Mouse (Mus musculus) cerebellum, postnatal 25 days (tissue): ENCODE data around the gene Popdc2.
A peak's percentile ranks its signal among the peaks of the same experiment; 100 is the strongest.
"Not testable (repeated sequence)": the region's sequence is repeated elsewhere in the genome, so short reads cannot be mapped to it uniquely, and the experiment has no call there.

Source experiments
- DNase-seq, 2 experiments: peaks; one replicate each; pipeline ENCODE4 v3.0.0; 2021; ENCODE audit warnings: mixed read lengths in 2 of 2

The Popdc2 gene

GRCm38 (mm10) chr16:38361933-38362332 lies at the start of gene Popdc2:
Gene Popdc2, plus strand, starts transcription at chr16:38362209.
- DNase-seq = no peak

- DNase-seq = no peak
These were observed 43.5 kb upstream of the Popdc2 start for GRCm38 (mm10) chr16:38318492-38318891.

GRCm38 (mm10) chr16:38319087-38319486 lies 42.9 kb upstream of the Popdc2 start:
- no peak for DNase-seq

GRCm38 (mm10) chr16:38321452-38321935 lies 40.5 kb upstream of the Popdc2 start:
- peak; percentile 72 to 83 for DNase-seq

- DNase-seq = no peak
These were observed 37.7 kb upstream of the Popdc2 start for GRCm38 (mm10) chr16:38324311-38324710.

- DNase-seq = no peak
These were observed 35.1 kb upstream of the Popdc2 start for GRCm38 (mm10) chr16:38326778-38327397.

GRCm38 (mm10) chr16:38329340-38329739 lies 32.7 kb upstream of the Popdc2 start:
- no peak for DNase-seq

GRCm38 (mm10) chr16:38334431-38334830 lies 27.6 kb upstream of the Popdc2 start:
- no peak for DNase-seq

GRCm38 (mm10) chr16:38338077-38338476 lies 23.9 kb upstream of the Popdc2 start:
- not testable (repeated sequence) for DNase-seq

- peak; percentile 68 to 81 for DNase-seq
These were observed 20.3 kb upstream of the Popdc2 start, which contains the start of gene Maats1 for GRCm38 (mm10) chr16:38341396-38342324. Gene Maats1, minus strand, starts transcription at chr16:38342143.

GRCm38 (mm10) chr16:38344941-38345725 lies 16.9 kb upstream of the Popdc2 start:
- DNase-seq = no peak

GRCm38 (mm10) chr16:38346529-38347325 lies 15.3 kb upstream of the Popdc2 start, which contains the start of the genes Cox17 and Gm21987:
Gene Cox17, plus strand, starts transcription at chr16:38346991.
Gene Gm21987, plus strand, starts transcription at chr16:38347040.
- peak; percentile 94 to 95 for DNase-seq

- DNase-seq = no peak
These were observed 14.4 kb upstream of the Popdc2 start for GRCm38 (mm10) chr16:38347588-38347987.

- no peak for DNase-seq
These were observed 13.7 kb upstream of the Popdc2 start for GRCm38 (mm10) chr16:38348217-38348761.

GRCm38 (mm10) chr16:38349881-38350280 lies 12.1 kb upstream of the Popdc2 start:
- DNase-seq = no peak

GRCm38 (mm10) chr16:38350361-38350855 lies 11.6 kb upstream of the Popdc2 start:
- DNase-seq = no peak

- no peak for DNase-seq
These were observed 11.1 kb upstream of the Popdc2 start for GRCm38 (mm10) chr16:38350939-38351338.

GRCm38 (mm10) chr16:38352031-38352430 lies 10.0 kb upstream of the Popdc2 start:
- DNase-seq = peak in 1 of 2 experiments; percentile 61

GRCm38 (mm10) chr16:38352851-38353250 lies 9.2 kb upstream of the Popdc2 start:
- DNase-seq = no peak

- DNase-seq = no peak
These were observed 8.4 kb upstream of the Popdc2 start for GRCm38 (mm10) chr16:38353642-38354041.

GRCm38 (mm10) chr16:38354185-38354913 lies 7.7 kb upstream of the Popdc2 start:
- DNase-seq = no peak
